Mouse (Mus musculus) neural tube, embryonic 14.5 days (tissue): ENCODE data around the gene Akap13. TPM values are rescaled to one million over a fixed set of nuclear protein-coding genes. Genes with fewer than 3 reads are reported as not detected.

ENCODE experiments used
- ATAC-seq: fragments of 200-750 bp; cut with Nextera tagmentation; 2 replicates; pipeline ENCODE4 v1.8.0; 2017; ENCODE audit warnings: low read depth, mild to moderate bottlenecking, moderate TSS enrichment, moderate library complexity
- H3K27ac ChIP-seq: fragments of 300-500 bp; sonication (generic); 2 replicates; pipeline ENCODE4 v1.5.1; 2014; ENCODE audit warnings: low read depth, mild to moderate bottlenecking, control low read depth, low read length, moderate library complexity, mixed read lengths
- H3K27me3 ChIP-seq: fragments of 300-500 bp; sonication (generic); 2 replicates; pipeline ENCODE4 v1.6.1; 2014; ENCODE audit warnings: low read length; ENCODE audit not compliant: control insufficient read depth, insufficient read depth
- H3K36me3 ChIP-seq: fragments of 300-500 bp; sonication (generic); 2 replicates; pipeline ENCODE4 v1.6.1; 2014; ENCODE audit warnings: low read length, mixed read lengths; ENCODE audit not compliant: control insufficient read depth, insufficient read depth
- H3K4me1 ChIP-seq: fragments of 300-500 bp; sonication (generic); 2 replicates; pipeline ENCODE4 v1.6.1; 2014; ENCODE audit warnings: low read length; ENCODE audit not compliant: control insufficient read depth, insufficient read depth
- H3K4me2 ChIP-seq: fragments of 300-500 bp; sonication (generic); 2 replicates; pipeline ENCODE4 v1.6.1; 2014; ENCODE audit warnings: mild to moderate bottlenecking, low read depth, low read length, control low read depth
- H3K4me3 ChIP-seq: fragments of 300-500 bp; sonication (generic); 2 replicates; pipeline ENCODE4 v1.5.1; 2014; ENCODE audit warnings: low read depth, low read length, control low read depth, mixed read lengths
- H3K9ac ChIP-seq: fragments of 300-500 bp; sonication (generic); replicated peaks from 2 replicates; pipeline ENCODE4 v1.6.1; 2014; ENCODE audit warnings: low read depth, mild to moderate bottlenecking, control low read depth, low read length, mixed read lengths
- H3K9me3 ChIP-seq: fragments of 300-500 bp; sonication (generic); 2 replicates; pipeline ENCODE4 v1.6.1; 2016; ENCODE audit warnings: low read length; ENCODE audit not compliant: control insufficient read depth
- WGBS: fragments of 180-500 bp; shearing (Covaris S2); extraction: QIAGEN DNeasy Blood & Tissue Kit; methylation state at CpG from one replicate; pipeline ENCODE4 v1.1.7; 2014; 5-methylcytosine and 5-hydroxymethylcytosine counted together
- polyA plus RNA-seq: library from polyadenylated mRNA; unstranded; fragments of >200 nt; fragmentation: Nextera tagmentation; extraction: Ambion mirVana; gene quantifications from 2 replicates; pipeline ENCODE4 v1.2.1, GENCODE M21; 2014

The Akap13 gene
- polyA plus RNA-seq, 1 experiment from 2014 or later: 19.8 TPM

- Histone ChIP-seq H3K4me1 (no peaks in the 10 kb centered on the region), H3K27me3 (no peaks in the 10 kb centered on the region), H3K9me3 (no peaks in the 10 kb centered on the region), H3K4me3 (no peak overlapping the region), H3K36me3 (no peaks in the 10 kb centered on the region), H3K9ac (no peak overlapping the region), H3K27ac (no peak overlapping the region), H3K4me2 (no peak overlapping the region)
- ATAC-seq: no peak
- WGBS: 88% methylated on average over 3 of the region's 3 CpGs
These were observed 151.9 kb downstream of the Akap13 start for GRCm38 (mm10) chr7:75607248-75607647.

- WGBS: 90% methylated on average over 5 of the region's 5 CpGs
- H3K4me3 ChIP-seq: no peak overlapping the region
- no peaks in the 10 kb centered on the region for H3K9me3 ChIP-seq
- no peak overlapping the region for H3K4me2 ChIP-seq
- H3K27me3 ChIP-seq: no peaks in the 10 kb centered on the region
- H3K27ac ChIP-seq: no peak overlapping the region
- H3K9ac ChIP-seq: no peak overlapping the region
- no peaks in the 10 kb centered on the region for H3K36me3 ChIP-seq
- no peak for ATAC-seq
- no peaks in the 10 kb centered on the region for H3K4me1 ChIP-seq
These were observed 153.4 kb downstream of the Akap13 start for GRCm38 (mm10) chr7:75608716-75609115.

- Histone ChIP-seq H3K9me3 (no peaks in the 10 kb centered on the region), H3K9ac (no peak overlapping the region), H3K27ac (no peak overlapping the region), H3K36me3 (no peaks in the 10 kb centered on the region), H3K4me3 (no peak overlapping the region), H3K4me1 (no peaks in the 10 kb centered on the region), H3K4me2 (no peak overlapping the region), H3K27me3 (no peaks in the 10 kb centered on the region)
- 87% methylated on average over 14 of the region's 14 CpGs for WGBS
- ATAC-seq: no peak
These were observed 154.3 kb downstream of the Akap13 start for GRCm38 (mm10) chr7:75609456-75610262.

GRCm38 (mm10) chr7:75610391-75610790 lies 155.1 kb downstream of the Akap13 start:
- no peaks in the 10 kb centered on the region for H3K4me1 ChIP-seq
- H3K4me3 ChIP-seq: no peak overlapping the region
- 88% methylated on average over 9 of the region's 9 CpGs for WGBS
- ATAC-seq: no peak
- no peaks in the 10 kb centered on the region for H3K9me3 ChIP-seq
- no peak overlapping the region for H3K9ac ChIP-seq
- H3K27ac ChIP-seq: no peak overlapping the region
- H3K27me3 ChIP-seq: no peaks in the 10 kb centered on the region
- H3K4me2 ChIP-seq: no peak overlapping the region
- no peaks in the 10 kb centered on the region for H3K36me3 ChIP-seq

- 93% methylated on average over 15 of the region's 15 CpGs for WGBS
- H3K27me3 ChIP-seq: no peaks in the 10 kb centered on the region
- no peaks in the 10 kb centered on the region for H3K9me3 ChIP-seq
- H3K4me3 ChIP-seq: no peak overlapping the region
- no peak overlapping the region for H3K9ac ChIP-seq
- ATAC-seq: no peak
- no peaks in the 10 kb centered on the region for H3K4me1 ChIP-seq
- H3K36me3 ChIP-seq: no peaks in the 10 kb centered on the region
- H3K4me2 ChIP-seq: no peak overlapping the region
- no peak overlapping the region for H3K27ac ChIP-seq
These were observed 156.1 kb downstream of the Akap13 start for GRCm38 (mm10) chr7:75611261-75611950.

GRCm38 (mm10) chr7:75612000-75612682 lies 156.8 kb downstream of the Akap13 start:
- Histone ChIP-seq H3K36me3 (no peaks in the 10 kb centered on the region), H3K4me3 (no peak overlapping the region), H3K4me2 (no peak overlapping the region), H3K9ac (no peak overlapping the region), H3K9me3 (no peaks in the 10 kb centered on the region), H3K27me3 (no peaks in the 10 kb centered on the region), H3K27ac (no peak overlapping the region), H3K4me1 (no peaks in the 10 kb centered on the region)
- no peak for ATAC-seq
- WGBS: 88% methylated on average over 13 of the region's 13 CpGs

- H3K9ac ChIP-seq: no peak overlapping the region
- no peaks in the 10 kb centered on the region for H3K36me3 ChIP-seq
- no peak overlapping the region for H3K4me3 ChIP-seq
- H3K27ac ChIP-seq: no peak overlapping the region
- H3K9me3 ChIP-seq: no peaks in the 10 kb centered on the region
- no peak overlapping the region for H3K4me2 ChIP-seq
- no peaks in the 10 kb centered on the region for H3K4me1 ChIP-seq
- no peaks in the 10 kb centered on the region for H3K27me3 ChIP-seq
- no peak for ATAC-seq
These were observed 157.3 kb downstream of the Akap13 start for GRCm38 (mm10) chr7:75612683-75613053.

GRCm38 (mm10) chr7:75613240-75613639 lies 157.9 kb downstream of the Akap13 start:
- ATAC-seq: no peak
- Histone ChIP-seq H3K27me3 (no peaks in the 10 kb centered on the region), H3K4me3 (no peak overlapping the region), H3K36me3 (no peaks in the 10 kb centered on the region), H3K9me3 (no peaks in the 10 kb centered on the region), H3K4me1 (no peaks in the 10 kb centered on the region), H3K4me2 (no peak overlapping the region), H3K9ac (no peak overlapping the region), H3K27ac (no peak overlapping the region)
- WGBS: 73% methylated on average over 5 of the region's 5 CpGs

- no peak for ATAC-seq
- 94% methylated on average over 8 of the region's 8 CpGs for WGBS
These were observed 159.5 kb downstream of the Akap13 start for GRCm38 (mm10) chr7:75614826-75615225.

More at GRCm38 (mm10) chr7:75614826-75615225, 159.5 kb downstream of the Akap13 start:
- Histone ChIP-seq H3K9ac (no peak overlapping the region), H3K27ac (no peak overlapping the region), H3K27me3 (no peaks in the 10 kb centered on the region), H3K4me1 (no peaks in the 10 kb centered on the region), H3K4me3 (no peak overlapping the region), H3K9me3 (no peaks in the 10 kb centered on the region), H3K4me2 (no peak overlapping the region), H3K36me3 (no peaks in the 10 kb centered on the region)
